Mouse (Mus musculus): ENCODE measurements around the gene Lhfpl3.

DNA sequence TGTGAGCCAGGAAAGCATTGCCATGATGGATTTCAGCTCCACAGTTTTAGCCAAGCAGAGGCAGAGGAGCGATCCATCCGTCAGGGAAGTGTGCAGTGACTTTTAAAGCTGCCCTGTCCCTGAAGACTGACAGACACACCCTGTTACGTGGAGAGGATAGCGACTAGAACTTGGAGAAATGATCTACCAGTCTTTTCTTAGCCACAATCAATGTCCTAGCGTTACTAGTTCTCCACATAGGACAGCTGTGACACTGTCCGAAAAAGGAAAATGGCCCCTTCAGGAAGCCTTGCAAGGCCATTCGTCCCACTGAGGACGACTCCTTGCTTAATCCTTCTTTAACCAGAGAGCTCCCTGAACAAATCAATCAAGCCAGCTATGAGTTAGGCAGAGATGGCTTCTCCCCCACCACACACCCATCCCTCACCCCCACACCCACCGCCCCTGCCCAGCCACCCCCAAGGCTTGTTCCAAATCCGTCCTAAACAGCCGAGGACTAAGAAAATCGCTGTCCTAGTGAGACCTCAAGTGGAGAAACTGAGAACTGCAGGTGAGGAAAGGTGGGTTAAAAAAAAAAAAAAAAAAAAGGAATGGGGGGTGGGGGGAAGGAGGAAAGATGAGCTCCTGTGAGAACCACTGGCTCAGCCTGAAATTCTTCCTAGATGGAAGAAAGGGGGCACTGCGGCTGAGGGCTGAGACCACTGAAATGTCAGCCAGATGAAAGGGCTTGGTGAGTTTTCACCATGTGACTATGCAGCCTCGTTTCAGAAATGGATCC lies 479.1 kb downstream of the Lhfpl3 start:
- TF ChIP-seq CTCF (IDR thresholded peaks at IDR 0.05; ENCODE audit: low read depth) (peak; percentile 67), EP300 (IDR thresholded peaks at IDR 0.05; ENCODE audit: low read depth) (no peak)
